Mouse (Mus musculus): ENCODE measurements around the gene Snph.

The Snph gene

GRCm38 (mm10) chr2:151542323-151543062 is 89.9 kb downstream of the Snph start, which contains the start of gene Fkbp1a:
Fkbp1a (plus strand) TSS chr2:151542483.
- peak; percentile 92 for DNase-seq (ENCODE audit: low spot score)
